Mouse (Mus musculus) c-Kit-positive CD71-positive TER-119-positive erythroid progenitor cells, embryonic 14.5 days (primary cell): ENCODE data around the gene Ccdc182.

Experiments used
- DNase-seq: peaks from one replicate; pipeline ENCODE4 v3.0.0-alpha.2; 2013; ENCODE audit warnings: low spot score

Ccdc182 gene

DNA sequence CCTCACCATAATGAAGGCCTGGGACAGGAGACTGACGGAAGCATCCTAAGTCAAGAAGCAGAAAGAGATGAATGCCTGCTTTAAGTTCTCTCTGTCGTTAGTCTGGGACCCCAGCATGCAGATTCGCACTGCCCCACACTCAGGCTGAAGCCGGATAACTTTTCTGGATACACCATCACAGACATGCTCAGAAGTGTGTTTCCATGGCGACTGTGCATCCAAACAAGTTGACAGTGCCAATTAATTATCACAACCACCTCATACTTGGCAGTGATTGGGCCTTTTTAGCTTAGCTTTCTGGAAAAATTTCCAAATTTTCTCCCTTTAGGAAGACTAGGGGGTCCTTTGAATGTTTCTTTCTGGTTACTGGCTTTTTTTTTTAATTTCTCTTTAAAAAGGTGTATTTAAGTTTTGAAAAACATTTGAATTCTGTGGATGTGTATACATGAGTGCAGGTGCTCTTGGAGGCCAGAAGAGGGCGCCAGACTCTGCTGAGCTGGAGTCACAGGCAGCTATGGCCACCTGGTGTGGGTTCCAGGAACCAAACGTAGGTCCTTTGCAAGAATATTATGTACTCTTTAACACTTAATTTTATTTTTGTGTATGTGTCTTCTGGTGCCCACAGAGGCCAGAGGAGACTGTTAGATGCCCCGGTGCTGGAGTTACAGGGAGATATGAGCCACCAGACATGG is 12.3 kb upstream of the Ccdc182 start:
- no peak for DNase-seq

DNA sequence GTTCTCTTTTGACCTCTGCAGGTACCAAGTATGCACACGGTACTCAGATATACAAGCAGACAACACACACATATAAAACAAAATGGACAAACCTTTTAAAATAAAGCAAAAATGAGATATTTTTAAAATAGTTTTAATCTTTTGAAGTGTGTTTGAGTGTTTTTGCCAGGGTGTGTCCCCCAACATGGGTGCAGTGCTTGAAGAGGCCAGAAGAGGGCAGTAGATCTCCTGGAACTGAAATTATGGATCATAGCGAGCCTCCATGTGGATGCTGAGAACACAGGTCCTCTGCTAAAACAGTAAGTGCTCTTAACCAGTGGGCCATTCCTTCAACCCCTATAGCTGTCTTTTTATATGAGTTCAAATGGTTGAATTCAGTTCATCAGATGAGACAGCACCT is 11.3 kb upstream of the Ccdc182 start:
- no peak for DNase-seq

DNA sequence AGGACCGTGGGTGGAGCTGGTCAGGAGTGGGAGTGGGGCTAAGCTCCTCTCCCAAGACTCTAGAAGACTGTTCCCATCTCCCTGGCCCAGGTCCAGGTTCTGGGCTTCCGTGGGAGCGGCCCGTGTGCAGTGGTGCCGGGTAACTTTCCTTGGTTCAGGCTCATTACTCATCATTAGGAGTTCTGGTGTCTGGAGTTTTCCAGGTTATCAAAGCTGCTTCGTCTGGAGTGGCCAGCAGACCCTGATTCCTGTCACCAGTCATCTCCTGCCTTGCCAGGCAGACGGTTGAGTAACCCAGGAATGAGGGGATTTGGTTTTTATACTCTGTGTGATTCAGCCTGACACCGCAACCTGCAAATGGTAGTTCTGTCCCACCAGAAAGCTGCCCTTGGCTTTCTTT is 7.8 kb upstream of the Ccdc182 start:
- no peak for DNase-seq

DNA sequence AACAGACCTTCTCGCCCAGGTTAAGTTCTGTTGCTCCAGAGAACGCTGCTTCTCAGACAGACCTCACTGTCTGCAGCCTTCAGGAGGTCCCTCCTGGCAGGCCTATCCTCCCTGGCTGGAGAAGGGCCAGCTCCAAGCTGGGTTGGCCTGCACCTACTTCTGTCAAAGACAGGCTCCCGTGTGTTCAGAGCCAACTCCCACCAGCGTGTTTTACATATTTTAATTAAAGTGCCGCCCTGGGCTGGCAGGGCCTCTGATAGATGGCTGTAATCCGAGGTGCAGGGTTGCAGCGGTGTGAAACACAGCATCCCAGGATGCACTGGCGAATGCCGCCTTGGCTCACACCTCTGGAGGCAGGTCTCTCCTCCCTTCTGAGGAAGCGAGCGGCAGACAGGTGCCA is 5.5 kb upstream of the Ccdc182 start:
- no peak for DNase-seq

- DNase-seq, result no peak
Observed at GRCm38 (mm10) chr11:88288805-88289340, 5.0 kb upstream of the Ccdc182 start.

DNA sequence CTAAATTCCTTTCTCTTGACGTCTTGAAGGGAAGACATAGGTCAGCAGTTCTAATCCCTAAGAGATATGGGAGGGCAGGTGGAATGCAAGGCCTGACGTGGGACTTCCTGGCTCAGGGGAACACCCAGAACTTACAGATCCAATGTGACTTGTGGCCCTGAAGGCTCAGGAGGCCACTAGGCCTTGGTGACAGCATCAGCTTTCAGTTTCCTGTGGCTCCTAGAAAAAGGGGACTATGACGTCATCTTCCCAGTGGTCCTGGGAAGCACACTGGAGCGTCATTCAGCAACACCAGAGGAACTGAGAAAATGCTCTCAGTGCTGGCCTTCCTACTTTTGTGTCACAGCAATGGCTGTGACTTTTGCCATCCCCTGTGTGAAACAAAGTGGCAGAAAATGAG is 2.6 kb upstream of the Ccdc182 start:
- no peak for DNase-seq

DNA sequence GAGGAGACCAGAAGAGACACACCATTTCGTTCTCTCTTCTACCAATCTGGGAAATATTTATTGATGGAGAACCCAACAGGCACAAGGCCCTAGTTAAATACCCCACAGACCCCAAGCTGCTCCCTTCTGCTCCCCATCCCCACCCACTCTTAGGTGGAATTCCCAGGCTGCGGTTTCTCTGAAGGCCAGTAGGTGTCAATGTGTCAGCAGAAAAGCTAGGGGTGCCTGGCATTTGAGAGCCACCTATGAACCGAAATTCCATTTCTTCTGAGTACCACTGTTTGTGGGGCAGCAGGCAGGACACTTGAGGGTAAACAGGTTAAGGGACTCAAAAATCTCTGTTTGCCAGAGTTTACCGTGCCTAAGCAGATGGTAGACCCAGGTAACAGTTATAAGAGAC is 2.2 kb upstream of the Ccdc182 start:
- no peak for DNase-seq

DNA sequence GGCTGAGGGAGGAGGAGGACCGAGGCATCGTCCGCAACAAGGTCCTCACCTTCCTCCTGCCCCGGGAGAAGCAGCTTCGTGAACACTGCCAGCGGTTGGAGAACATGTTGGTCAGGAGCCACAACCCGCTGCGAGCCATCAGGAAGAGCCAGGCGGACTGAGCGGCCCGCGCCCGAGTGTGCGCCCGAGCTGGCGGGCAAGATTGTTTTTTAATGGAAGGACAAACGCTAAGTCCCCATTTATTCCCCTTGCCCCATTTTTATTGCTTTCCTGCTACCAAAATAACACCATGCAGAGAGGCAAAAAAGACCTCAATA is 494 bp downstream of the Ccdc182 start:
- no peak for DNase-seq

DNA sequence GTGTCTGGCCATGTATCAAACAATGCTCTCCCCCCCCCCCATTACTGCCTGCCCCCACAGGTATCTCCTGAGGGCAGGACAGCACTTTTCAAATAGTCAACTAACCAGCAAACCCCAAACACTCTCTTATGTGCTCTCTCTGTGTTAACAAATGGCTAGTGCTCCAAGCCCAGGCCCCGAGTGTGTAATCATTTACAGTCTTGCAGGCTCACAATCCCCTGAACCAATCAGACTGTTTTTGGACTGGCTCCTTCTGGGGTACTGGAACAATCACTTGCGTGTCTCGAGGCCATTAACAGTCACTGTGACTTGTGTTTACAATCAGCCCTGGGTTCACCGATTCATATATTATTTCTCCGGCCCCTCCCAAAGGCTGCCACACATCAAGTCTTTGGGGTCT is 1.4 kb downstream of the Ccdc182 start:
- DNase-seq, result no peak

DNA sequence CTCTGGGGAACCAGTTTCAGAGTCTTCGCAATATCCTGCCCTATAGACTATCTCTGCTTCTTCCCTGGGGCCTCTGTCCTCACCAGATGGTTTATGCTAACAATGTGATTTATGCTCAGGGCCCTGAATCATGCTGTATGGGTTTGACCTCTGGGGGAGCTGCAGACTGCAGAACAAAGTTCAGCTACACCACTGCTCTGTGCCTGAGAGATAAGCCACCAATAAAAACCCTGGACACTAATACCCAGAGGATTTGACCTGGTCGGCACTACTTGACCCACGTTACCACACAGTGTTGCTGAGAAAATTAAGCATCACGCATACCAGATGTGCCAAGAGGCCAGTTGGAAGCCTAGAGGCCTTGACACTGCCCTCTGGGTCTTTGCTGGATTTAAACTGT is 3.7 kb downstream of the Ccdc182 start:
- DNase-seq, result no peak

DNA sequence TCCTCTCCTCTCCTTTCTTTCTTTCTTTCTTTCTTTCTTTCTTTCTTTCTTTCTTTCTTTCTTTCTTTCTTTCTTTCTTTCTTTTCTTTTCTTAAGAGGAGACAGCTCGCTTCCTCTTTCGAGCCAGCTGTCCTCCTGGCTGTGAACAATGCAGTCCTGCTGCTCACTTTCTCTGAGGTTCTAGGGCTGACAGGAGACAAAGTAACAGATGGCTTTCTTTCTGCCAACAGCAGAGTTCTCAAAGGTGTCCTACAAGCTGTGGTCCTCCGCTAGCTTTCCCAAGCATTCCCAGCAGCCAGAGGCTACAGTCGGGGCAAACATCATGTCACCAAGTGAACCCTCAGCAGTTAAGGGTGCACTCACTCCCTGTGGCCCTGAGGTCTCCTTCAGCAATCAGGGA is 5.5 kb downstream of the Ccdc182 start:
- DNase-seq, result no peak

GRCm38 (mm10) chr11:88301619-88302018 is 7.8 kb downstream of the Ccdc182 start:
- no peak for DNase-seq

- no peak for DNase-seq
Observed at GRCm38 (mm10) chr11:88305759-88306158, 11.9 kb downstream of the Ccdc182 start.

DNA sequence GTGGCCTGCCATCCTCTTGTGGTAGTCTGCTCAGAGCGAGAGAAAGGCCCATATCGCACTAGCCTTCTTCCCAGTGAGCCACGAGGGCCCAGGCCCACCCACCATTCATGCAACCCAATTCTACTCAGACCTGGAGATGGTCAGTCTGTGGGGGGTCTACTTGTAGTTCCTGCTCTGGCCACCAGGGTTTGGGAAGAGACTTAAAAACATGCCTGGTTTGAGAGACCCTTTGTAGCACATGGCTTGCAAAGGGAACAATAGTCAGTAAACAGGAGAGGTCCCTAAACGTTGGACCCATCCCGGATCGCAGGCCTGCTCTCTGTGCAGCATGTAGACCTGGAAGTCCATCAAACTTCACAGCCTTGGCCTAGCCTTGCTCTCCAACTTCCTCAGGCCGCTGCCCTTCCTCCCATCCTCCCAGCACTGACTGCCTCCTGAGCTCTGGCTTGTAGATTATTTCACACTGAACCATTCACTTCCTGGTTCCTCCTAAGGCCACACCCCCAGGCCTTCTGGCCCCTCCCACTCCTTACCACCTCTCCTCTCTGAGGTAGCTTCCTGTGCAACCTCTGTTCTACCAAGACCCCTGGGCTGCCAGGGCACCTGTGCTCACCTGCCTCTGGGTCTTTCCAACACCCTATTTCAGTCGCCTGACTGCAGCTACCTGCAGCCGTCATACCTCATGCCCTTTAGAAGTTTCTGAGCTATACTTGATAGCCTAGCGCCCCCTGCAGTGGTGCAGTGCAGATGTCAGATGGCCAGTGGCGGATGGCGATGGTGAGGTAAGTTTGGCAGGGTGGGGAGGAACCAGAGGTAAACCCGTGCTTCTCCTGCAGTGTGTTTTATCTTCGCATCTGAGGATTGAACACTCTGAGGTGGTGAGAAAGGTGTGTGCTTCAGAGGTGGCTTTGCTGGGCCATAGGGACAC is 14.0 kb downstream of the Ccdc182 start:
- peak; percentile 21 for DNase-seq

DNA sequence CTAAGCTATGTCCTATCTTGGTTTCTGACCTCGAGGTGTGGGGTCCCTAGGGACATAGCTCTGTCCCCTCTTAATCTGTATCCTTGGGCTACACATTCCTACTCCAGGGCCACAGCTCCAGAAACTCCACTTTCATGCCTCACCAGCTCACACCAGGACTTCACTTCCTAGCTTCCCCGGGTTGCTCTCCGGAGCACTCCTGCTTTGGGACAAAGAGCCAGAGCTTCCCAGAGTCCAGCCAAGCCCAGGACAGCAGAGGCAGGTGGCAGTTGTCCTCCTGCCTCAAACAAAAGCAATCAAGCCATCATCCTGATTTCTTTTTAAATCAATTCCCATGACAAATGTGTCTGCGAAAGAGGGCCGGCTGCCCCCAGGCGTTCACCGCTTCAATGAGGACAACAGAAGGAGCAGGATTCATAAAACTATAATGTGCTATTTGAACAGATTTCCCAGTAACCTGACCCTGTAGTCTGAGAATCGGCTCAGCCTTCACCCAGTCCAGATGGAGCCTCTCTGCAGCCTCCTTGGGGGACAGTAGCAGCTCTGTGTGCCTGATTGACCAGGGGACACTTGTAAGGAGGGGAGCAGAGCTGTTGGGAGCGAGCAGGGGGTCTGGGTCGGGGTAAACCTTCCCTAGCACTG is 15.3 kb downstream of the Ccdc182 start:
- no peak for DNase-seq

- DNase-seq, result no peak
Observed at GRCm38 (mm10) chr11:88310773-88311172, 16.9 kb downstream of the Ccdc182 start.

DNA sequence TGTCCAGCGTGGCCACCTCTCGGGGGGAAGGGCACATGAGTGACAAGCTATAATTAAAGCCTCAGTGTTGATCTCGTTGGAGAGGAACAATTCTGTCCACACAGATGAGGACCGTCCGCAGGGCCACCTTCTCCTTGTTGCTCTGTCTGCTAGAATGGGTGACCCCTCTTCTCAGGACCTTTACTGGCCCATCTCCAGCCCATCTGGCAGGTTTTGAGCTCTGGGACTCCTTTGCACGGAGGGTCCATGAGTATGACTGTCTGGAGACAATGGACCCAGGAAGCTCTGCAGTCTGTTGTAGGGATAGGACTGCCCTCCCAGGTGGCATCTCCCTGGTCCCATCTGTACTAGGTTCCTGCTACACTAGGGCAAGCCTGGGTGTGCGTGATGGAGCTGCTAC is 17.7 kb downstream of the Ccdc182 start:
- DNase-seq, result no peak

DNA sequence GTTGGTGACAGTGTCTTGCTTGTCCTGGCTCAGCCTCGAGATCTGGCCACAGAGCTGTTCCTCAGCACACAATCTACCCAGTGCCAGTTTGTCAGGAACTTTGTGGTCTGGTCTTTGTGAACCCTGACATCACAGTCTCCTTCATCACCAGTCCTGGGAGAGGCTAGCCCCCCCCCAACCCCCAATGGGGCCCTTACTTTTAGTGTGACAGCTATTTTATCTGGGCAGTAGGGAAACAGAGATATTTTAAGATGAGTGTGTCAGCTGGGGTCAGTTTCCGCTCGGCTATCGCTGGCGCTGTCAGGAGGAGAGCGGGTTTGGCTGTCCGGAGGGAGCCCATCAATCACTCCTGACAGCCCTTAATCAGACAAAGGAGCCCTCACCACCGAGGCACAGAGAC is 19.7 kb downstream of the Ccdc182 start:
- DNase-seq, result no peak

DNA sequence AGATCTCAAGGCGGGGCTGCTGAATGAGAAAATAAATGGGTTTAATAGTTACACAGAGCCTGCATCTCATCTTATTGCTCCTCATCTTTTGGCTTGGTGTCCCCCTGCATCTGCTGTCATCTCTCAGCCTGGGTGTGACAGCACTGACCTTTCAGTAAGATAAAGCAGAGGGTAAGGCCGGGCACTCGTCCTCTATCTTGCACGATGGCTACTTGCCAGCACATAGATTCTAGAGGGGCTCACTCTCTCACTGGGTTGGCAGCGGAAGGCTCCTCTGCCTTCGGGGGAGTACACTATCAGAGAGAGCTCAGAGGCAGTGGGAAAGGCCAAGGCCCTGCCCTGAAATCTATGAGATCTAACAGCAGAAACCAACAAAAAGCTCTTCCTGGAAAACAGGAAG is 20.6 kb downstream of the Ccdc182 start:
- no peak for DNase-seq

- no peak for DNase-seq
Observed at GRCm38 (mm10) chr11:88315393-88315792, 21.5 kb downstream of the Ccdc182 start.

DNA sequence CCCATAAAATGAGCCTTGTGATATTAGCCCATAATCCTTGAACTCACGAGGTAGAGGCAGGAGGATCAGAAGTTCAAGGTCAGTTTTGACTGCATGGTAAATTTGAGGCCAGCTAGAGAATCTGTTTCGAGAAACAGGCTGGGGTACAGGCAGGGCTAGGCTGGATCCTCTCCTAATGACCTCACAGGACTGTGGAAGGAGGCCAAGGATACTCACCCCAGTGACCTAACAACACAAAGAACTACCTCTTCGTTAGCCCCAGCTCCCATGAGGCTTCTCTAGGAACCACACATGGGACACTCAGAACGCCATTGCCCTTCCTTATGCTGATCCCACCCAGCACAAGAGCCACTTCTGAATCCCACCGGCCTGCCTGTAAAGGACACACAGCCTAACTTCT is 25.0 kb downstream of the Ccdc182 start:
- no peak for DNase-seq

- no peak for DNase-seq
Observed at GRCm38 (mm10) chr11:88327016-88327415, 33.2 kb downstream of the Ccdc182 start.
